Mouse (Mus musculus): ENCODE results near the gene Ebp. TPM values are rescaled to one million over a fixed set of nuclear protein-coding genes. Genes with fewer than 3 reads are reported as not detected.

Gene Ebp
- polyA plus RNA-seq (2014; fragmentation: Nextera tagmentation; extraction: Ambion mirVana), result 25.3 and 28.5 TPM in 2 replicates

- Histone ChIP-seq H3K27me3 (replicated peaks; ENCODE audit: control insufficient read depth, insufficient read depth, low read length) (no peaks in the 10 kb centered on the region), H3K4me3 (ENCODE audit: low read depth, low read length) (peak within 1 kb of the TSS; percentile 40), H3K4me2 (ENCODE audit: low read length) (peak within 1 kb of the TSS; percentile 57), H3K9ac (ENCODE audit: low read length) (peak within 1 kb of the TSS; percentile 59), H3K4me1 (ENCODE audit: control insufficient read depth, insufficient read depth, low read length) (no peaks in the 10 kb centered on the region), H3K9me3 (replicated peaks; ENCODE audit: control insufficient read depth, low read length) (no peaks in the 10 kb centered on the region), H3K36me3 (ENCODE audit: control insufficient read depth, insufficient read depth, low read length) (no peaks in the 10 kb centered on the region), H3K27ac (ENCODE audit: low read depth, low read length) (0 out of 2 replicates have a peak within 1 kb of the TSS, but pooled peaks have one; percentile 39)
- DNase-seq (ENCODE audit: low spot score), result peak; percentile 45
- peak; percentile 61 for ATAC-seq
- WGBS, result 37% methylated on average over 10 of the region's 10 CpGs
Observed at GRCm38 (mm10) chrX:8193419-8193723, at the start of gene Ebp. TSS of gene Ebp (minus strand) at chrX:8193512.

GRCm38 (mm10) chrX:8238804-8239395 is 45.6 kb upstream of the Ebp start:
- Histone ChIP-seq H3K4me2 (ENCODE audit: low read length) (no peak overlapping the region), H3K4me3 (ENCODE audit: low read depth, low read length) (no peak overlapping the region), H3K27ac (ENCODE audit: low read depth, low read length) (no peak overlapping the region), H3K9ac (ENCODE audit: low read length) (no peak overlapping the region), H3K4me1 (ENCODE audit: control insufficient read depth, insufficient read depth, low read length) (no peaks in the 10 kb centered on the region), H3K27me3 (replicated peaks; ENCODE audit: control insufficient read depth, insufficient read depth, low read length) (no peaks in the 10 kb centered on the region), H3K36me3 (ENCODE audit: control insufficient read depth, insufficient read depth, low read length) (peaks cover 14% of the 10 kb centered on the region), H3K9me3 (replicated peaks; ENCODE audit: control insufficient read depth, low read length) (no peaks in the 10 kb centered on the region)
- DNase-seq (ENCODE audit: low spot score) (no peak), ATAC-seq (no peak)
- WGBS, result 83% methylated on average over 13 of the region's 13 CpGs

- ATAC-seq, result no peak
- WGBS, result 84% methylated on average over 2 of the region's 2 CpGs
- Histone ChIP-seq H3K4me2 (ENCODE audit: low read length) (no peak overlapping the region), H3K27me3 (replicated peaks; ENCODE audit: control insufficient read depth, insufficient read depth, low read length) (no peaks in the 10 kb centered on the region), H3K27ac (ENCODE audit: low read depth, low read length) (no peak overlapping the region), H3K4me3 (ENCODE audit: low read depth, low read length) (no peak overlapping the region), H3K9ac (ENCODE audit: low read length) (no peak overlapping the region), H3K36me3 (ENCODE audit: control insufficient read depth, insufficient read depth, low read length) (peaks cover 9% of the 10 kb centered on the region; the same call in 1 of the 2 replicates), H3K4me1 (ENCODE audit: control insufficient read depth, insufficient read depth, low read length) (no peaks in the 10 kb centered on the region), H3K9me3 (replicated peaks; ENCODE audit: control insufficient read depth, low read length) (no peaks in the 10 kb centered on the region)
- DNase-seq (ENCODE audit: low spot score), result no peak
Observed at GRCm38 (mm10) chrX:8236704-8237103, 43.4 kb upstream of the Ebp start.

- DNase-seq (ENCODE audit: low spot score) (no peak), ATAC-seq (no peak)
- Histone ChIP-seq H3K4me3 (ENCODE audit: low read depth, low read length) (no peak overlapping the region), H3K9ac (ENCODE audit: low read length) (no peak overlapping the region), H3K27ac (ENCODE audit: low read depth, low read length) (no peak overlapping the region), H3K4me2 (ENCODE audit: low read length) (no peak overlapping the region), H3K9me3 (replicated peaks; ENCODE audit: control insufficient read depth, low read length) (no peaks in the 10 kb centered on the region), H3K36me3 (ENCODE audit: control insufficient read depth, insufficient read depth, low read length) (no peaks in the 10 kb centered on the region), H3K4me1 (ENCODE audit: control insufficient read depth, insufficient read depth, low read length) (no peaks in the 10 kb centered on the region), H3K27me3 (replicated peaks; ENCODE audit: control insufficient read depth, insufficient read depth, low read length) (no peaks in the 10 kb centered on the region)
- WGBS, result 79% methylated on average over 3 of the region's 3 CpGs
Observed at GRCm38 (mm10) chrX:8233602-8234001, 40.3 kb upstream of the Ebp start.

GRCm38 (mm10) chrX:8230272-8230671 is 37.0 kb upstream of the Ebp start:
- no peaks in the 10 kb centered on the region for H3K4me1 ChIP-seq (ENCODE audit: control insufficient read depth, insufficient read depth, low read length)
- no peak overlapping the region for H3K27ac ChIP-seq (ENCODE audit: low read depth, low read length)
- DNase-seq (ENCODE audit: low spot score) (no peak), ATAC-seq (no peak)
- no peak overlapping the region for H3K9ac ChIP-seq (ENCODE audit: low read length)
- H3K27me3 ChIP-seq (replicated peaks; ENCODE audit: control insufficient read depth, insufficient read depth, low read length), result no peaks in the 10 kb centered on the region
- WGBS, result 69% methylated on average over 4 of the region's 4 CpGs
- H3K4me2 ChIP-seq (ENCODE audit: low read length), result no peak overlapping the region
- no peak overlapping the region for H3K4me3 ChIP-seq (ENCODE audit: low read depth, low read length)
- H3K9me3 ChIP-seq (replicated peaks; ENCODE audit: control insufficient read depth, low read length), result no peaks in the 10 kb centered on the region
- H3K36me3 ChIP-seq (ENCODE audit: control insufficient read depth, insufficient read depth, low read length), result no peaks in the 10 kb centered on the region

GRCm38 (mm10) chrX:8223473-8223872 is 30.2 kb upstream of the Ebp start:
- H3K36me3 ChIP-seq (ENCODE audit: control insufficient read depth, insufficient read depth, low read length), result no peaks in the 10 kb centered on the region
- DNase-seq (ENCODE audit: low spot score), result no peak
- no peak overlapping the region for H3K4me2 ChIP-seq (ENCODE audit: low read length)
- 90% methylated on average over 7 of the region's 7 CpGs for WGBS
- H3K9ac ChIP-seq (ENCODE audit: low read length), result no peak overlapping the region
- no peak for ATAC-seq
- no peaks in the 10 kb centered on the region for H3K27me3 ChIP-seq (replicated peaks; ENCODE audit: control insufficient read depth, insufficient read depth, low read length)
- H3K9me3 ChIP-seq (replicated peaks; ENCODE audit: control insufficient read depth, low read length), result no peaks in the 10 kb centered on the region
- no peak overlapping the region for H3K27ac ChIP-seq (ENCODE audit: low read depth, low read length)
- H3K4me3 ChIP-seq (ENCODE audit: low read depth, low read length), result no peak overlapping the region
- H3K4me1 ChIP-seq (ENCODE audit: control insufficient read depth, insufficient read depth, low read length), result no peaks in the 10 kb centered on the region

GRCm38 (mm10) chrX:8222678-8223421 is 29.5 kb upstream of the Ebp start:
- DNase-seq (ENCODE audit: low spot score), result peak; percentile 1
- H3K9me3 ChIP-seq (replicated peaks; ENCODE audit: control insufficient read depth, low read length), result no peaks in the 10 kb centered on the region
- 55% methylated on average over 7 of the region's 7 CpGs for WGBS
- no peak overlapping the region for H3K4me3 ChIP-seq (ENCODE audit: low read depth, low read length)
- H3K4me2 ChIP-seq (ENCODE audit: low read length), result no peak overlapping the region
- H3K27ac ChIP-seq (ENCODE audit: low read depth, low read length), result no peak overlapping the region
- no peak for ATAC-seq
- H3K36me3 ChIP-seq (ENCODE audit: control insufficient read depth, insufficient read depth, low read length), result no peaks in the 10 kb centered on the region
- H3K9ac ChIP-seq (ENCODE audit: low read length), result no peak overlapping the region
- no peaks in the 10 kb centered on the region for H3K4me1 ChIP-seq (ENCODE audit: control insufficient read depth, insufficient read depth, low read length)
- no peaks in the 10 kb centered on the region for H3K27me3 ChIP-seq (replicated peaks; ENCODE audit: control insufficient read depth, insufficient read depth, low read length)

GRCm38 (mm10) chrX:8222296-8222677 is 29.0 kb upstream of the Ebp start:
- Histone ChIP-seq H3K9me3 (replicated peaks; ENCODE audit: control insufficient read depth, low read length) (no peaks in the 10 kb centered on the region), H3K4me1 (ENCODE audit: control insufficient read depth, insufficient read depth, low read length) (no peaks in the 10 kb centered on the region), H3K27ac (ENCODE audit: low read depth, low read length) (no peak overlapping the region), H3K4me3 (ENCODE audit: low read depth, low read length) (no peak overlapping the region), H3K36me3 (ENCODE audit: control insufficient read depth, insufficient read depth, low read length) (no peaks in the 10 kb centered on the region), H3K4me2 (ENCODE audit: low read length) (no peak overlapping the region), H3K27me3 (replicated peaks; ENCODE audit: control insufficient read depth, insufficient read depth, low read length) (no peaks in the 10 kb centered on the region), H3K9ac (ENCODE audit: low read length) (no peak overlapping the region)
- DNase-seq (ENCODE audit: low spot score) (peak; percentile 6), ATAC-seq (no peak)
- WGBS, result 76% methylated on average over 3 of the region's 3 CpGs

GRCm38 (mm10) chrX:8219651-8220050 is 26.3 kb upstream of the Ebp start:
- WGBS, result 39% methylated on average over 8 of the region's 8 CpGs
- Histone ChIP-seq H3K27me3 (replicated peaks; ENCODE audit: control insufficient read depth, insufficient read depth, low read length) (no peaks in the 10 kb centered on the region), H3K4me3 (ENCODE audit: low read depth, low read length) (no peak overlapping the region), H3K36me3 (ENCODE audit: control insufficient read depth, insufficient read depth, low read length) (no peaks in the 10 kb centered on the region), H3K4me2 (ENCODE audit: low read length) (no peak overlapping the region), H3K9me3 (replicated peaks; ENCODE audit: control insufficient read depth, low read length) (no peaks in the 10 kb centered on the region), H3K4me1 (ENCODE audit: control insufficient read depth, insufficient read depth, low read length) (no peaks in the 10 kb centered on the region), H3K9ac (ENCODE audit: low read length) (no peak overlapping the region), H3K27ac (ENCODE audit: low read depth, low read length) (no peak overlapping the region)
- DNase-seq (ENCODE audit: low spot score), result no peak
- no peak for ATAC-seq

Data from forebrain, embryonic 14.5 days (tissue).